Mouse (Mus musculus) myocyte (in vitro differentiated cells): ENCODE results near the gene Ncoa3.

Experiments used
- CEBPB ChIP-seq: IDR thresholded peaks from 2 replicates; pipeline ENCODE4 v1.6.1; 2011; ENCODE audit warnings: mild to moderate bottlenecking, moderate library complexity; ENCODE audit not compliant: poor library complexity, insufficient read depth, severe bottlenecking
- MAX ChIP-seq: IDR thresholded peaks from one replicate; pipeline ENCODE4 v1.6.1; 2011; ENCODE audit warnings: low read depth, mild to moderate bottlenecking, control low read depth
- MYOG ChIP-seq, 3 experiments: IDR thresholded peaks; one replicate each; pipeline ENCODE4 v1.6.1; 2011; ENCODE audit warnings: control low read depth in 2 of 3, low read depth in 2 of 3, mild to moderate bottlenecking in 2 of 3; ENCODE audit not compliant: insufficient read length in 2 of 3, control insufficient read depth in 1 of 3, insufficient read depth in 1 of 3
- POLR2A ChIP-seq: IDR thresholded peaks from one replicate; pipeline ENCODE4 v1.6.1; 2011; ENCODE audit warnings: low read depth, mild to moderate bottlenecking, control low read depth, moderate library complexity; ENCODE audit not compliant: insufficient read length
- POLR2AphosphoS2 ChIP-seq: IDR thresholded peaks from one replicate; pipeline ENCODE4 v1.6.1; 2011; ENCODE audit warnings: low read depth, control low read depth; ENCODE audit not compliant: insufficient read length
- TCF12 ChIP-seq: IDR thresholded peaks from one replicate; pipeline ENCODE4 v1.6.1; 2011; ENCODE audit warnings: mild to moderate bottlenecking, control low read depth; ENCODE audit not compliant: poor library complexity, insufficient read depth, severe bottlenecking
- TCF3 ChIP-seq: IDR thresholded peaks from one replicate; pipeline ENCODE4 v1.6.1; 2011; ENCODE audit warnings: low read depth, control low read depth; ENCODE audit not compliant: insufficient read length
- USF1 ChIP-seq: IDR thresholded peaks from one replicate; pipeline ENCODE4 v1.6.1; 2011; ENCODE audit warnings: low read depth, mild to moderate bottlenecking, control low read depth, moderate library complexity

DNA sequence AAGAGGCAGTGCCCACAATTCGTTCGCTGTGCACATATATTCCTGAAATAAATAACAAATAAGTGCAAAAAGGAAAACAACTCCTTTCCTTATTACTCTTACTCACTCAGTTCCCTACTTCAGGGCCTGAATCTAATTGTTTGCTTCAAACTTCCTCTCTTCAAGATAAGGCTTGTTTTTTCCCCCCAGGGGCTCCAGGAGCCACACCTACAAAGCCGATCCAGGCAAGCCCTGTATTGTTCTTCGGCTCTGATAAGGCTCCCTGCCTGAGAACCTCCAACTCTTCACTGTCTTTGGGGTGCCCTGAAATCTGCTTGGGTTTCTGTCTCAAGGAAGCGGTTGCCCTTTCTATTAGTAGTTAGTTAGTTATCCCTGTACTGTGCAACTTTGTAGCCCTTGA is 15.6 kb upstream of the Ncoa3 start:
- TF ChIP-seq MYOG (IDR thresholded peaks at IDR 0.05; ENCODE audit: control insufficient read depth in 1 of 3, insufficient read depth in 1 of 3, insufficient read length in 2 of 3, low read depth in 2 of 3) (no peak), TCF12 (no peak), POLR2A (no peak), POLR2AphosphoS2 (no peak), MAX (no peak), TCF3 (no peak), CEBPB (no peak), USF1 (no peak)
